Mouse (Mus musculus) midbrain, embryonic 12.5 days (tissue): Measurements from ENCODE around the gene Cpa4. TPM values are rescaled to one million over a fixed set of nuclear protein-coding genes. Genes with fewer than 3 reads are reported as not detected.

Experiments used
- ATAC-seq: fragments of 200-750 bp; cut with Nextera tagmentation; 2 replicates; pipeline ENCODE4 v1.8.0; 2017; ENCODE audit warnings: low read depth, moderate TSS enrichment, moderate library complexity; ENCODE audit not compliant: low FRiP score
- H3K27ac ChIP-seq: fragments of 300-500 bp; sonication (generic); replicated peaks from 2 replicates; pipeline ENCODE4 v1.5.1; 2016; ENCODE audit warnings: mild to moderate bottlenecking
- H3K27me3 ChIP-seq: fragments of 300-500 bp; sonication (generic); 2 replicates; pipeline ENCODE4 v1.6.1; 2016; ENCODE audit warnings: mild to moderate bottlenecking
- H3K36me3 ChIP-seq: fragments of 300-500 bp; sonication (generic); 2 replicates; pipeline ENCODE4 v1.6.1; 2016
- H3K4me1 ChIP-seq: fragments of 300-500 bp; sonication (generic); 2 replicates; pipeline ENCODE4 v1.6.1; 2016
- H3K4me2 ChIP-seq: fragments of 300-500 bp; sonication (generic); replicated peaks from 2 replicates; pipeline ENCODE4 v1.6.1; 2016; ENCODE audit warnings: mild to moderate bottlenecking, moderate library complexity
- H3K4me3 ChIP-seq: fragments of 300-500 bp; sonication (generic); 2 replicates; pipeline ENCODE4 v1.5.1; 2016; ENCODE audit warnings: mild to moderate bottlenecking
- H3K9ac ChIP-seq: fragments of 300-500 bp; sonication (generic); replicated peaks from 2 replicates; pipeline ENCODE4 v1.6.1; 2016; ENCODE audit warnings: mild to moderate bottlenecking, moderate library complexity
- H3K9me3 ChIP-seq: fragments of 300-500 bp; sonication (generic); 2 replicates; pipeline ENCODE4 v1.6.1; 2016; ENCODE audit warnings: mild to moderate bottlenecking
- WGBS: fragments of 180-500 bp; shearing (Covaris S2); methylation state at CpG from one replicate; pipeline ENCODE4 v1.1.7; 2016; 5-methylcytosine and 5-hydroxymethylcytosine counted together
- polyA plus RNA-seq: library from polyadenylated mRNA; unstranded; fragments of >200 nt; fragmentation: Nextera tagmentation; extraction: Ambion mirVana; gene quantifications from 2 replicates; pipeline ENCODE4 v1.2.1, GENCODE M21; 2016

The Cpa4 gene
- 1.6 and 1.9 TPM in 2 replicates for polyA plus RNA-seq

- Histone ChIP-seq H3K36me3 (no peaks in the 10 kb centered on the region), H3K27ac (no peak within 1 kb of the TSS), H3K4me3 (no peak within 1 kb of the TSS), H3K9me3 (no peaks in the 10 kb centered on the region), H3K27me3 (peaks cover 12% of the 10 kb centered on the region; the same call in 1 of the 2 replicates), H3K4me2 (no peak within 1 kb of the TSS), H3K4me1 (peaks cover 8% of the 10 kb centered on the region), H3K9ac (no peak within 1 kb of the TSS)
- no peak for ATAC-seq
- WGBS = 80% methylated on average over 5 of the region's 5 CpGs
These were observed at the start of gene Cpa4 for GRCm38 (mm10) chr6:30568069-30568468. Gene Cpa4, plus strand, starts transcription at chr6:30568369.

- Histone ChIP-seq H3K27me3 (no peaks in the 10 kb centered on the region), H3K36me3 (no peaks in the 10 kb centered on the region), H3K4me1 (peaks cover 6% of the 10 kb centered on the region; the same call in 1 of the 2 replicates), H3K27ac (no peak overlapping the region), H3K9me3 (no peaks in the 10 kb centered on the region), H3K4me2 (no peak overlapping the region), H3K9ac (no peak overlapping the region), H3K4me3 (no peak overlapping the region)
- whole genome bisulfite sequencing = 67% methylated on average over 11 of the region's 11 CpGs
- ATAC-seq = no peak
These were observed 47.8 kb upstream of the Cpa4 start for GRCm38 (mm10) chr6:30520400-30520799.

GRCm38 (mm10) chr6:30525456-30526332, 42.5 kb upstream of the Cpa4 start:
- Histone ChIP-seq H3K27me3 (no peaks in the 10 kb centered on the region), H3K4me2 (peak overlapping the region; percentile 39; the same call in 1 of the 2 replicates), H3K27ac (peak overlapping the region; percentile 78), H3K36me3 (no peaks in the 10 kb centered on the region), H3K4me3 (no peak overlapping the region), H3K9me3 (no peaks in the 10 kb centered on the region), H3K9ac (0 out of 2 replicates have a peak overlapping the region, but pooled peaks have one; percentile 6), H3K4me1 (peaks cover 32% of the 10 kb centered on the region)
- ATAC-seq = no peak
- WGBS = 55% methylated on average over 7 of the region's 7 CpGs

- 8% methylated on average over 19 of the region's 19 CpGs for WGBS
- 0 out of 2 replicates have a peak overlapping the region, but pooled peaks have one; percentile 2 for H3K4me3 ChIP-seq
These were observed 41.3 kb upstream of the Cpa4 start for GRCm38 (mm10) chr6:30526586-30527515.

DNA sequence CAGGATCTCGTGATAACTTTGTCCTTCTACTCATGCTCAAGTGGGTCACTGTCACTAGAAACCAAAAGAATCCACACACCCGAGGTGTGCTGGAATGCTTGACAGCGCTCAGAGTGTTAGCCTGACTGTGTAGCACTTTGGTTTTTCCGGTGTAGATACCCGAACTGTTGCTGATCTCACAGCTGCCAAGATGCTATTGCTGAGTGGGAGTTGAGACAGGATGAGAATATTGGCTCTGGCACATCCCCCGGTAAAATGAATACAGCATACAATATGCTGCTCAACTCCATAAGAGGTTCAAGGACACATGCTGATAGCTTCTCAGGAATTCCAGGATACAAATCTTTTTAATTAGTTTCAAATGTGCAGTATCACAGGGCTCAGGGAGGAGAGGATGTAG, 39.4 kb upstream of the Cpa4 start:
- no peaks in the 10 kb centered on the region for H3K9me3 ChIP-seq
- H3K4me3 ChIP-seq = no peak overlapping the region
- no peak overlapping the region for H3K4me2 ChIP-seq
- H3K27me3 ChIP-seq = no peaks in the 10 kb centered on the region
- H3K4me1 ChIP-seq = peaks cover 32% of the 10 kb centered on the region
- H3K9ac ChIP-seq = no peak overlapping the region
- no peaks in the 10 kb centered on the region for H3K36me3 ChIP-seq
- no peak overlapping the region for H3K27ac ChIP-seq
- 70% methylated on average over 6 of the region's 6 CpGs for WGBS
- ATAC-seq = no peak

More at GRCm38 (mm10) chr6:30526586-30527515, 41.3 kb upstream of the Cpa4 start:
- Histone ChIP-seq H3K27ac (peak overlapping the region; percentile 78), H3K4me1 (peaks cover 32% of the 10 kb centered on the region), H3K9me3 (no peaks in the 10 kb centered on the region), H3K27me3 (no peaks in the 10 kb centered on the region), H3K4me2 (peak overlapping the region; percentile 39), H3K9ac (peak overlapping the region; percentile 40; the same call in 1 of the 2 replicates), H3K36me3 (no peaks in the 10 kb centered on the region)
- ATAC-seq = peak; percentile 76

GRCm38 (mm10) chr6:30535340-30535739, 32.8 kb upstream of the Cpa4 start:
- Histone ChIP-seq H3K9me3 (no peaks in the 10 kb centered on the region), H3K9ac (no peak overlapping the region), H3K4me2 (no peak overlapping the region), H3K27me3 (no peaks in the 10 kb centered on the region), H3K27ac (no peak overlapping the region), H3K36me3 (no peaks in the 10 kb centered on the region), H3K4me1 (no peaks in the 10 kb centered on the region), H3K4me3 (no peak overlapping the region)
- 43% methylated on average over 3 of the region's 3 CpGs for WGBS
- ATAC-seq = no peak

- no peak overlapping the region for H3K4me3 ChIP-seq
- no peaks in the 10 kb centered on the region for H3K36me3 ChIP-seq
- H3K27ac ChIP-seq = no peak overlapping the region
- no peak for ATAC-seq
- no peaks in the 10 kb centered on the region for H3K27me3 ChIP-seq
- H3K9me3 ChIP-seq = no peaks in the 10 kb centered on the region
- WGBS = 73% methylated on average over 10 of the region's 10 CpGs
- H3K4me1 ChIP-seq = peaks cover 3% of the 10 kb centered on the region; the same call in 1 of the 2 replicates
- H3K4me2 ChIP-seq = no peak overlapping the region
- no peak overlapping the region for H3K9ac ChIP-seq
These were observed 29.9 kb upstream of the Cpa4 start for GRCm38 (mm10) chr6:30538240-30538639.

GRCm38 (mm10) chr6:30538800-30539199, 29.4 kb upstream of the Cpa4 start:
- Histone ChIP-seq H3K4me3 (no peak overlapping the region), H3K9me3 (no peaks in the 10 kb centered on the region), H3K9ac (no peak overlapping the region), H3K4me1 (peaks cover 7% of the 10 kb centered on the region; the same call in 1 of the 2 replicates), H3K36me3 (no peaks in the 10 kb centered on the region), H3K27ac (no peak overlapping the region), H3K4me2 (no peak overlapping the region), H3K27me3 (no peaks in the 10 kb centered on the region)
- 82% methylated on average over 5 of the region's 5 CpGs for WGBS
- no peak for ATAC-seq

DNA sequence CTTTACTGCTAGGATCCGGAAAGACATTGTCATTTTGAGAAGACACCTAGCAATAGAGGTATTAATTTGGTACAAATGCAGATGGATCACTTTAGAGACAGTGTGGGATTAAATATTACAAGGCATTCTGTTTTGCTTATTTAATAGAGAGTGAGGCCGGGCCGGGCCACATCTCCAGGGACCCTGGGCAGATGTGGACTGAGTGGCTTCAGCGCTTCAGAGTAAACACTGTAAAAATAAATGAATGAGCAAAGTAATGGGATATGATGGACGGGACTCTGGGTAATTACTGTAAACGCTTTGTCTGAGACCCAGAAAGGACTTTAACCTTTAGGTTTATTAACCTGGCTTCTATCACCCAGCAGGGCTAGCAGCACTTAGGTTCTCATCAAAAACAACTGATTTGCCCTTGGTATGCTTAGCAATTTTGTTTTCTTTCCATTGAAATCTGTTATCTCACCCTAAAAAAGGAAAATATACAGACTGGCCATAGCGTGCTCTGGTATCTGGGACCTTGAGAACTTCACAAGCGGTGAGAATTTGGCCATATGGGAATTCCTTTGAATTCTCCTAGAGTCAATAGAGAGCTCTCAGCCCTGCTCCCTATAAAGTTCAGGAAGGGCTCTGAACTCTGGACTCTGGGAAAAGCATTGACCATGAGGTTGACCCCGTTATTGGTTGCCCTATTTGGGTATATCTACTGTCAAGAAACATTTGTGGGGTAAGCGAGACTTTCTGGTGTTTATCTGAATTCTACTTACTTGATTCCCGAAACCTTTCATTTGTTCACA, 27.0 kb upstream of the Cpa4 start, which contains the start of gene Cpa2:
Gene Cpa2 (plus strand): TSS at position 574 of the 791 bp plus-strand sequence.
- Histone ChIP-seq H3K4me1 (peaks cover 24% of the 10 kb centered on the region), H3K27ac (no peak within 1 kb of the TSS), H3K9ac (no peak within 1 kb of the TSS), H3K27me3 (no peaks in the 10 kb centered on the region), H3K4me2 (no peak within 1 kb of the TSS), H3K36me3 (no peaks in the 10 kb centered on the region), H3K4me3 (no peak within 1 kb of the TSS), H3K9me3 (no peaks in the 10 kb centered on the region)
- ATAC-seq = no peak
- 83% methylated on average over 11 of the region's 11 CpGs for WGBS

GRCm38 (mm10) chr6:30542277-30542676, 25.9 kb upstream of the Cpa4 start:
- Histone ChIP-seq H3K27ac (no peak overlapping the region), H3K36me3 (no peaks in the 10 kb centered on the region), H3K27me3 (no peaks in the 10 kb centered on the region), H3K9ac (no peak overlapping the region), H3K4me3 (no peak overlapping the region), H3K4me2 (no peak overlapping the region), H3K4me1 (peaks cover 32% of the 10 kb centered on the region), H3K9me3 (no peaks in the 10 kb centered on the region)
- WGBS = 79% methylated on average over 6 of the region's 6 CpGs
- no peak for ATAC-seq

DNA sequence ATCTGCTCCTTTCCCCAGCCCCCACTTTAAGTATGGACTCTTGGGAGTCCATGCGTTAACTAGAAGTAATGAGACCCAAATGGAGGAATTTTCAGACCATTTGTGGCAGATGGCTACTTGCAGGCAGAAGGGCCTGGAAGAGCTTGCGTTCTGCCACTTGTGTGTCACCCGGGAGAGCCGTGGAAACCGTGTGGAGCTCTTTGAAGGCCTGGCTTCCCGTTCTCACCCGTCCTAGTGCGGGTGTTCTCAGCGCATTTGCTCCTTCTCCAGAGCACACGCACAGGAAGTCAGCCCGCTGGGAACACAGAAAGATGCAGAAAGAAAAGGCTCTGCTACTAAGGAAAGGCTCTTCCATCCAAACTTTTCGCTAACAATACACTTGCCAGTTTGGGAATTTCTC, 25.1 kb upstream of the Cpa4 start:
- Histone ChIP-seq H3K9ac (no peak overlapping the region), H3K27ac (no peak overlapping the region), H3K36me3 (no peaks in the 10 kb centered on the region), H3K4me1 (peaks cover 40% of the 10 kb centered on the region), H3K4me2 (no peak overlapping the region), H3K27me3 (no peaks in the 10 kb centered on the region), H3K4me3 (no peak overlapping the region), H3K9me3 (no peaks in the 10 kb centered on the region)
- ATAC-seq = no peak
- WGBS = 58% methylated on average over 12 of the region's 12 CpGs
